Mouse (Mus musculus) neural tube, embryonic 11.5 days (tissue): ENCODE measurements around the gene Aldh4a1. TPM values are rescaled to one million over a fixed set of nuclear protein-coding genes. Genes with fewer than 3 reads are reported as not detected.

Experiments used
- ATAC-seq: fragments of 200-750 bp; cut with Nextera tagmentation; 2 replicates; pipeline ENCODE4 v1.8.0; 2017; ENCODE audit warnings: moderate number of reproducible peaks, mild to moderate bottlenecking, moderate TSS enrichment, moderate library complexity; ENCODE audit not compliant: insufficient read depth, low FRiP score, low TSS enrichment
- DNase-seq: peaks from one replicate; pipeline ENCODE4 v3.0.0-alpha.2; 2015; ENCODE audit warnings: low spot score
- H3K27ac ChIP-seq: fragments of 300-500 bp; sonication (generic); 2 replicates; pipeline ENCODE4 v1.5.1; 2014; ENCODE audit warnings: low read depth, mild to moderate bottlenecking, low read length
- H3K27me3 ChIP-seq: fragments of 300-500 bp; sonication (generic); 2 replicates; pipeline ENCODE4 v1.6.1; 2014; ENCODE audit warnings: mild to moderate bottlenecking, low read length, mixed read lengths; ENCODE audit not compliant: control insufficient read depth, insufficient read depth
- H3K36me3 ChIP-seq: fragments of 300-500 bp; sonication (generic); 2 replicates; pipeline ENCODE4 v1.6.1; 2014; ENCODE audit warnings: mild to moderate bottlenecking, low read length, moderate library complexity, mixed read lengths; ENCODE audit not compliant: control insufficient read depth, insufficient read depth
- H3K4me1 ChIP-seq: fragments of 300-500 bp; sonication (generic); 2 replicates; pipeline ENCODE4 v1.6.1; 2014; ENCODE audit warnings: low read length, mixed read lengths; ENCODE audit not compliant: control insufficient read depth, insufficient read depth
- H3K4me2 ChIP-seq: fragments of 300-500 bp; sonication (generic); 2 replicates; pipeline ENCODE4 v1.6.1; 2014; ENCODE audit warnings: low read depth, mild to moderate bottlenecking, moderate library complexity
- H3K4me3 ChIP-seq: fragments of 300-500 bp; sonication (generic); 2 replicates; pipeline ENCODE4 v1.5.1; 2014; ENCODE audit warnings: low read depth, low read length
- H3K9ac ChIP-seq: fragments of 300-500 bp; sonication (generic); 2 replicates; pipeline ENCODE4 v1.6.1; 2014; ENCODE audit warnings: mild to moderate bottlenecking, low read length
- H3K9me3 ChIP-seq: fragments of 300-500 bp; sonication (generic); 2 replicates; pipeline ENCODE4 v1.6.1; 2016; ENCODE audit warnings: low read length; ENCODE audit not compliant: control insufficient read depth
- WGBS: fragments of 180-500 bp; shearing (Covaris S2); extraction: QIAGEN DNeasy Blood & Tissue Kit; methylation state at CpG from one replicate; pipeline ENCODE4 v1.1.7; 2014; 5-methylcytosine and 5-hydroxymethylcytosine counted together
- microRNA-seq: library from miRNA; unstranded; fragments of <30 nt; microRNA quantifications from one replicate; pipeline ENCODE4, GENCODE M21; 2016
- polyA plus RNA-seq: library from polyadenylated mRNA; unstranded; fragments of >200 nt; fragmentation: Nextera tagmentation; extraction: Ambion mirVana; gene quantifications from 2 replicates; pipeline ENCODE4 v1.2.1, GENCODE M21; 2014

The Aldh4a1 gene
- polyA plus RNA-seq, 1 experiment from 2014 or later, result 16.2 TPM

- Histone ChIP-seq H3K9ac (no peak overlapping the region), H3K4me3 (no peak overlapping the region), H3K27ac (no peak overlapping the region), H3K36me3 (no peaks in the 10 kb centered on the region), H3K27me3 (no peaks in the 10 kb centered on the region), H3K9me3 (0 out of 2 replicates have a peak, but pooled peaks cover 3% of the 10 kb centered on the region), H3K4me2 (no peak overlapping the region), H3K4me1 (no peaks in the 10 kb centered on the region)
- ATAC-seq (0 out of 2 replicates have a peak, but pooled peaks have one; percentile 41), DNase-seq (peak; percentile 82)
- WGBS, result 9% methylated on average over 3 of the region's 3 CpGs
Observed at GRCm38 (mm10) chr4:139684639-139685017, 62.0 kb downstream of the Aldh4a1 start.

DNA sequence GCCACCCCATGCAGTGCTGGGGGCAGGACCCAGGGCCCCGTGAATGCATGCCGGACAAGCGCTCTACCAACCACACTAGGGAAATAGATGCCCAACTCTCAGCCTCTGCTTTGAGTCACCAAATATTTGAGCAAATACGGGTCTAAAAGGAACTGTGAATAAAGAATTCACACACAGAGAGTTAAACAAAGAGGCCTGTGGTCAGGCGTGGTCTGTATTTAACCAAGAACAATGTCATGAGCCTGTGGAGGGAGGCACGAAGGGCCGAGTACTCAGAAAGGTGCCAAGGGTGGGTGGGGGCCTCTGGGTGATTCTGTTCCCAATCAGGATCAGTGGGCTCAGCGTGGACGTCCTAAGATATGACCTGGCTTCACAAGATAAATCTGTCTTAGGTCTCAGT is 65.4 kb downstream of the Aldh4a1 start:
- H3K9ac ChIP-seq, result no peak overlapping the region
- no peaks in the 10 kb centered on the region for H3K9me3 ChIP-seq
- no peak overlapping the region for H3K27ac ChIP-seq
- no peaks in the 10 kb centered on the region for H3K27me3 ChIP-seq
- 65% methylated on average over 9 of the region's 9 CpGs for WGBS
- no peaks in the 10 kb centered on the region for H3K4me1 ChIP-seq
- no peaks in the 10 kb centered on the region for H3K36me3 ChIP-seq
- H3K4me2 ChIP-seq, result no peak overlapping the region
- ATAC-seq, result no peak
- DNase-seq, result no peak
- H3K4me3 ChIP-seq, result no peak overlapping the region

GRCm38 (mm10) chr4:139689627-139690269 is 67.1 kb downstream of the Aldh4a1 start:
- Histone ChIP-seq H3K4me1 (no peaks in the 10 kb centered on the region), H3K4me2 (no peak overlapping the region), H3K36me3 (no peaks in the 10 kb centered on the region), H3K4me3 (no peak overlapping the region), H3K9me3 (no peaks in the 10 kb centered on the region), H3K27me3 (no peaks in the 10 kb centered on the region), H3K9ac (no peak overlapping the region), H3K27ac (no peak overlapping the region)
- ATAC-seq, result no peak
- 45% methylated on average over 7 of the region's 7 CpGs for WGBS
- DNase-seq, result no peak

- Histone ChIP-seq H3K4me1 (peaks cover 7% of the 10 kb centered on the region), H3K4me3 (no peak overlapping the region), H3K4me2 (no peak overlapping the region), H3K27me3 (no peaks in the 10 kb centered on the region), H3K27ac (no peak overlapping the region), H3K9ac (no peak overlapping the region), H3K9me3 (no peaks in the 10 kb centered on the region), H3K36me3 (no peaks in the 10 kb centered on the region)
- WGBS, result 38% methylated on average over 5 of the region's 5 CpGs
- DNase-seq (no peak), ATAC-seq (no peak)
Observed at GRCm38 (mm10) chr4:139693315-139693714, 70.6 kb downstream of the Aldh4a1 start.

DNA sequence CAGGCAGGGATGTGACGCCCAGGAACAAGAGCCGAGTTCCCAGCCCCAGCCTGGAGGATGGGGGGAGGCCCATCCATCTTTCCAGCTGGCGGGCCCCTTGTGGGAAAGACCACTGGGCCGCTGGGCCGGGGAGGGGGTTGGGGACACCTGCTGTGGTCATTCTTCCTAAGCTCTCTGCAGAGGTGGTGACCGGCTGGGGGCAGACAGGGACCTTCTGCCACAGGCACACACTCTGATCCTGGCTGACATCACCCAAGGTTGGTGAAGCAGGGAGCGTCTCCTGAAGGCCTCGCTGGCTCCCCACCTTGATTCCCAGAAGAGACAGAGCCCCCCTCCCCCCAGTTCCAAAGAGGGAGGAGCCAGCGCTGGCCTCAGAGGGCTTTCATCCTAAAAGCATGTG is 75.1 kb downstream of the Aldh4a1 start:
- peak; percentile 75 for ATAC-seq

DNA sequence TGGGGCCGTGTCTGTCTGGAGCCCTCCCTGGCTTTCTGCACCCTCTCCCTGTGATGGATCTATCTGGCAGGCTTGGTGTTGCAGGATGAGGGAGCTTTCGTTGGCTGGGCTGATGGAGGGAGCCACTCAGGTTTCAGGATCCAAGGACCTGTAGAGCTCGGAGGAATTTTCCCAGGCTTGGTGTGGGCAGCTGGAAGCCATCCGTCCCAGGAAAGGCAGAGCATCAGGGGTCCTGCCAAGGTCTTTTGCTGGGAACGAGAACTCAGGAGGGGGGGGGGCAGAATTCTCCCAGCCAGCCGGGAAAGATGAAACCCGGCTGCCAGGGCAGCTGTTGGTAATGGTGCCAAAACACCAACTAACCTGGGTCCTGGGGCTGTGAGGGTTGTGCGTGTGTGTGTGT is 75.9 kb downstream of the Aldh4a1 start:
- H3K27ac ChIP-seq, result no peak overlapping the region
- no peak overlapping the region for H3K4me2 ChIP-seq
- no peak for ATAC-seq
- no peak for DNase-seq
- H3K36me3 ChIP-seq, result no peaks in the 10 kb centered on the region
- H3K27me3 ChIP-seq, result no peaks in the 10 kb centered on the region
- H3K4me3 ChIP-seq, result no peak overlapping the region
- H3K4me1 ChIP-seq, result peaks cover 7% of the 10 kb centered on the region
- no peaks in the 10 kb centered on the region for H3K9me3 ChIP-seq
- H3K9ac ChIP-seq, result no peak overlapping the region
- 49% methylated on average over 8 of the region's 8 CpGs for WGBS

More for the DNA sequence above, 75.1 kb downstream of the Aldh4a1 start:
- Histone ChIP-seq H3K36me3 (no peaks in the 10 kb centered on the region), H3K27me3 (no peaks in the 10 kb centered on the region), H3K4me1 (peaks cover 7% of the 10 kb centered on the region), H3K9me3 (no peaks in the 10 kb centered on the region), H3K4me3 (no peak overlapping the region), H3K4me2 (no peak overlapping the region; the same call in 1 of the 2 replicates), H3K27ac (0 out of 2 replicates have a peak overlapping the region, but pooled peaks have one; percentile 44), H3K9ac (peak overlapping the region; percentile 29)
- DNase-seq, result peak; percentile 62
- 1% methylated on average over 9 of the region's 9 CpGs for WGBS

Small RNA genes within 50 kb of the gene (microRNA-seq; reads per million reads assigned to microRNA genes)
- not detected for gene Gm25571
- not detected for gene Mir7020

Other genes starting within 250 kb of the Aldh4a1 start
- 2.8 and 3.4 TPM in 2 replicates for gene Iffo2, start 92.3 kb upstream of the Aldh4a1 start, polyA plus RNA-seq
- not detected in 2 replicates for gene Gm21969, start 19.7 kb upstream of the Aldh4a1 start, polyA plus RNA-seq
- not detected in 2 replicates for gene Tas1r2, start 30.7 kb downstream of the Aldh4a1 start, polyA plus RNA-seq
- gene Pax7, start 210.7 kb downstream of the Aldh4a1 start, polyA plus RNA-seq, result 3.4 and 3.8 TPM in 2 replicates